Mouse (Mus musculus): ENCODE results near the gene Bcr. TPM values are rescaled to one million over a fixed set of nuclear protein-coding genes. Genes with fewer than 3 reads are reported as not detected.

Gene Bcr
- 26.5 and 31.1 TPM in 2 replicates for polyA plus RNA-seq (2014; fragmentation: Nextera tagmentation; extraction: Ambion mirVana)

- Histone ChIP-seq H3K9me3 (replicated peaks; ENCODE audit: control insufficient read depth, low read length) (no peaks in the 10 kb centered on the region), H3K27ac (ENCODE audit: low read depth, low read length) (peak within 1 kb of the TSS; percentile 43)
These were observed at the start of gene Bcr for GRCm38 (mm10) chr10:75060217-75060842. TSS of gene Bcr (plus strand) at chr10:75060592.

GRCm38 (mm10) chr10:75010704-75011103 is 49.7 kb upstream of the Bcr start:
- Histone ChIP-seq H3K4me2 (no peak overlapping the region), H3K9me3 (replicated peaks; ENCODE audit: control insufficient read depth, low read length) (no peaks in the 10 kb centered on the region), H3K27me3 (ENCODE audit: control insufficient read depth, insufficient read depth, low read length) (0 out of 2 replicates have a peak, but pooled peaks cover 3% of the 10 kb centered on the region), H3K4me1 (ENCODE audit: control insufficient read depth, insufficient read depth, low read length) (no peaks in the 10 kb centered on the region), H3K9ac (ENCODE audit: low read depth, low read length) (no peak overlapping the region), H3K4me3 (ENCODE audit: low read depth, low read length) (no peak overlapping the region), H3K36me3 (ENCODE audit: control insufficient read depth, insufficient read depth, low read length) (no peaks in the 10 kb centered on the region), H3K27ac (ENCODE audit: low read depth, low read length) (no peak overlapping the region)
- 87% methylated on average over 15 of the region's 15 CpGs for WGBS (ENCODE audit: insufficient replicate concordance)
- ATAC-seq (replicated peaks; ENCODE audit: insufficient number of reproducible peaks, low FRiP score, low TSS enrichment) = no peak

More at GRCm38 (mm10) chr10:75060217-75060842, at the start of gene Bcr:
- Histone ChIP-seq H3K36me3 (ENCODE audit: control insufficient read depth, insufficient read depth, low read length) (no peaks in the 10 kb centered on the region), H3K4me2 (peak within 1 kb of the TSS; percentile 90), H3K9ac (ENCODE audit: low read depth, low read length) (peak within 1 kb of the TSS; percentile 78), H3K27me3 (ENCODE audit: control insufficient read depth, insufficient read depth, low read length) (peaks cover 10% of the 10 kb centered on the region), H3K4me1 (ENCODE audit: control insufficient read depth, insufficient read depth, low read length) (peaks cover 35% of the 10 kb centered on the region), H3K4me3 (ENCODE audit: low read depth, low read length) (peak within 1 kb of the TSS; percentile 83)
- peak; percentile 75; the same call in 1 of the 2 replicates for ATAC-seq (replicated peaks; ENCODE audit: insufficient number of reproducible peaks, low FRiP score, low TSS enrichment)
- WGBS (ENCODE audit: insufficient replicate concordance) = under 1% methylated on average over 39 of the region's 73 CpGs

GRCm38 (mm10) chr10:75015465-75015864 is 44.9 kb upstream of the Bcr start:
- no peaks in the 10 kb centered on the region for H3K4me1 ChIP-seq (ENCODE audit: control insufficient read depth, insufficient read depth, low read length)
- no peak for ATAC-seq (replicated peaks; ENCODE audit: insufficient number of reproducible peaks, low FRiP score, low TSS enrichment)
- no peaks in the 10 kb centered on the region for H3K36me3 ChIP-seq (ENCODE audit: control insufficient read depth, insufficient read depth, low read length)
- H3K27me3 ChIP-seq (ENCODE audit: control insufficient read depth, insufficient read depth, low read length) = no peaks in the 10 kb centered on the region
- 61% methylated on average over 14 of the region's 14 CpGs for WGBS (ENCODE audit: insufficient replicate concordance)
- no peak overlapping the region for H3K4me2 ChIP-seq
- H3K9me3 ChIP-seq (replicated peaks; ENCODE audit: control insufficient read depth, low read length) = no peaks in the 10 kb centered on the region
- H3K9ac ChIP-seq (ENCODE audit: low read depth, low read length) = no peak overlapping the region
- no peak overlapping the region for H3K27ac ChIP-seq (ENCODE audit: low read depth, low read length)
- H3K4me3 ChIP-seq (ENCODE audit: low read depth, low read length) = no peak overlapping the region

- 90% methylated on average over 4 of the region's 4 CpGs for WGBS (ENCODE audit: insufficient replicate concordance)
- ATAC-seq (replicated peaks; ENCODE audit: insufficient number of reproducible peaks, low FRiP score, low TSS enrichment) = no peak
- H3K4me2 ChIP-seq = no peak overlapping the region
- H3K4me1 ChIP-seq (ENCODE audit: control insufficient read depth, insufficient read depth, low read length) = no peaks in the 10 kb centered on the region
- no peak overlapping the region for H3K27ac ChIP-seq (ENCODE audit: low read depth, low read length)
- H3K4me3 ChIP-seq (ENCODE audit: low read depth, low read length) = no peak overlapping the region
- H3K27me3 ChIP-seq (ENCODE audit: control insufficient read depth, insufficient read depth, low read length) = no peaks in the 10 kb centered on the region
- H3K9me3 ChIP-seq (replicated peaks; ENCODE audit: control insufficient read depth, low read length) = no peaks in the 10 kb centered on the region
- no peak overlapping the region for H3K9ac ChIP-seq (ENCODE audit: low read depth, low read length)
- no peaks in the 10 kb centered on the region for H3K36me3 ChIP-seq (ENCODE audit: control insufficient read depth, insufficient read depth, low read length)
These were observed 43.9 kb upstream of the Bcr start for GRCm38 (mm10) chr10:75016481-75016880.

- no peak overlapping the region for H3K4me3 ChIP-seq (ENCODE audit: low read depth, low read length)
- 46% methylated on average over 2 of the region's 2 CpGs for WGBS (ENCODE audit: insufficient replicate concordance)
- no peaks in the 10 kb centered on the region for H3K27me3 ChIP-seq (ENCODE audit: control insufficient read depth, insufficient read depth, low read length)
- no peak overlapping the region for H3K9ac ChIP-seq (ENCODE audit: low read depth, low read length)
- no peaks in the 10 kb centered on the region for H3K4me1 ChIP-seq (ENCODE audit: control insufficient read depth, insufficient read depth, low read length)
- no peak for ATAC-seq (replicated peaks; ENCODE audit: insufficient number of reproducible peaks, low FRiP score, low TSS enrichment)
- no peaks in the 10 kb centered on the region for H3K36me3 ChIP-seq (ENCODE audit: control insufficient read depth, insufficient read depth, low read length)
- no peak overlapping the region for H3K4me2 ChIP-seq
- no peak overlapping the region for H3K27ac ChIP-seq (ENCODE audit: low read depth, low read length)
- H3K9me3 ChIP-seq (replicated peaks; ENCODE audit: control insufficient read depth, low read length) = no peaks in the 10 kb centered on the region
These were observed 40.1 kb upstream of the Bcr start for GRCm38 (mm10) chr10:75020271-75020670.

DNA sequence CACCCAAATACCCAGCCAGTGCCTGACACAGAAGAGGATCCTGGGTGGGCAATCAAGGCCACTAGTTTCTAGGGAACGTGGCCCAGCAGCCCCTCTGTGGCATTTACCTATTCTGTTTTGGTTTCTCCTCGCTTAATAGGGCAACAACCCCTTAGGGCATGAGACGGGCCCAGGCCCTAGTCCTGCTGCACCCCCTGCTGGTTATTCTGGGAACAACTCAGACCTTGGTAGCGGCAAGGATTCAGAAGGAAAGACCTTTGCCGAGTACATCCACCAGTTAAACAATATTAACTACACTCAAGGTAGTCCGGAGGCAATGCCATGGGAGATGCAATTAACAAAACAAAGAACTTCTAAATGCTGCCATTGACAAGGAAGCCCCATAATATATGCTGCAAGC is 39.3 kb upstream of the Bcr start:
- 13% methylated on average over 6 of the region's 6 CpGs for WGBS (ENCODE audit: insufficient replicate concordance)
- H3K27ac ChIP-seq (ENCODE audit: low read depth, low read length) = no peak overlapping the region
- no peaks in the 10 kb centered on the region for H3K27me3 ChIP-seq (ENCODE audit: control insufficient read depth, insufficient read depth, low read length)
- H3K36me3 ChIP-seq (ENCODE audit: control insufficient read depth, insufficient read depth, low read length) = no peaks in the 10 kb centered on the region
- no peak overlapping the region for H3K4me2 ChIP-seq
- H3K4me1 ChIP-seq (ENCODE audit: control insufficient read depth, insufficient read depth, low read length) = no peaks in the 10 kb centered on the region
- H3K9me3 ChIP-seq (replicated peaks; ENCODE audit: control insufficient read depth, low read length) = no peaks in the 10 kb centered on the region
- no peak overlapping the region for H3K4me3 ChIP-seq (ENCODE audit: low read depth, low read length)
- no peak overlapping the region for H3K9ac ChIP-seq (ENCODE audit: low read depth, low read length)
- no peak for ATAC-seq (replicated peaks; ENCODE audit: insufficient number of reproducible peaks, low FRiP score, low TSS enrichment)

GRCm38 (mm10) chr10:75026491-75026890 is 33.9 kb upstream of the Bcr start:
- 70% methylated on average over 8 of the region's 8 CpGs for WGBS (ENCODE audit: insufficient replicate concordance)
- H3K9me3 ChIP-seq (replicated peaks; ENCODE audit: control insufficient read depth, low read length) = no peaks in the 10 kb centered on the region
- no peak overlapping the region for H3K4me2 ChIP-seq
- no peak for ATAC-seq (replicated peaks; ENCODE audit: insufficient number of reproducible peaks, low FRiP score, low TSS enrichment)
- H3K36me3 ChIP-seq (ENCODE audit: control insufficient read depth, insufficient read depth, low read length) = no peaks in the 10 kb centered on the region
- H3K9ac ChIP-seq (ENCODE audit: low read depth, low read length) = no peak overlapping the region
- H3K27ac ChIP-seq (ENCODE audit: low read depth, low read length) = no peak overlapping the region
- no peak overlapping the region for H3K4me3 ChIP-seq (ENCODE audit: low read depth, low read length)
- no peaks in the 10 kb centered on the region for H3K27me3 ChIP-seq (ENCODE audit: control insufficient read depth, insufficient read depth, low read length)
- H3K4me1 ChIP-seq (ENCODE audit: control insufficient read depth, insufficient read depth, low read length) = no peaks in the 10 kb centered on the region

DNA sequence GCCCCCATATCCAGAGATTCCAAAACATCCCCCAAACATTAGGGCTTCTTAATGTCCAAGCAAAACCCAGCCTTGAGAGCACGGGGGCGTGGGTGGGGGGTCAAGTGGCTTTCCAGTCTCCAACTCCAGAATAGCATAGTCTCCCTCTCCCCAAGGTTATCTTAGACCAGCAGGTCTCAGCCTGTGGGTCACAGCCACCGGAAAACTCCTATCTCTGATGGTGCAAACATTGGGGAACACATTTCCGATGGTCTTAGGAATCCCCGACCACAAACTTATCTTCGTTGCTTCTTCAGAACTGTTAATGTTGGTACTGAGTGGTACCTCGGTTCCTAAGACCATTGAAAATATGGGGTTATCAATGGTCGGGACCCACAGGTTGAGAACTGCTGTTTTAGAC is 31.6 kb upstream of the Bcr start:
- H3K4me2 ChIP-seq = no peak overlapping the region
- no peak for ATAC-seq (replicated peaks; ENCODE audit: insufficient number of reproducible peaks, low FRiP score, low TSS enrichment)
- H3K9me3 ChIP-seq (replicated peaks; ENCODE audit: control insufficient read depth, low read length) = no peaks in the 10 kb centered on the region
- no peaks in the 10 kb centered on the region for H3K36me3 ChIP-seq (ENCODE audit: control insufficient read depth, insufficient read depth, low read length)
- H3K9ac ChIP-seq (ENCODE audit: low read depth, low read length) = no peak overlapping the region
- no peak overlapping the region for H3K27ac ChIP-seq (ENCODE audit: low read depth, low read length)
- H3K4me3 ChIP-seq (ENCODE audit: low read depth, low read length) = no peak overlapping the region
- no peaks in the 10 kb centered on the region for H3K4me1 ChIP-seq (ENCODE audit: control insufficient read depth, insufficient read depth, low read length)
- 74% methylated on average over 8 of the region's 8 CpGs for WGBS (ENCODE audit: insufficient replicate concordance)
- no peaks in the 10 kb centered on the region for H3K27me3 ChIP-seq (ENCODE audit: control insufficient read depth, insufficient read depth, low read length)

DNA sequence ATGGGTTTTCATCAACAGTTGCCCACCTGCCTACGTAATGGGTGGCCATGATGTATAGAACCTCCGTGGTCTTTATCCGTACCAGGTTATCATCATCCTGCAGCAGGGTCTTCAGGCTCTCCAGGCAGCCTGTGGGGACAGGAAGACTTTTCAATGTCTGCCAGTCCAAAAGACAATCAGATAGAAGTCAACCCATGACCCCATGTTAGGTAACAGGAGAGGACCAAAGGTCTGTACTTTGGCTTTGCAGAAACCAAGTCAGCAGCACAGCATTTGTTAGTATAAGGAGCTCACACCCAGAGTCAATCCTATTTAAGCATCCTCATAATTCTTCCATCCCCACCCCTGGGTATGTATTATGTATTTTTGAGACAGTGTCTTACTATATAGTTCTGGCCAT is 30.7 kb upstream of the Bcr start:
- 69% methylated on average over 3 of the region's 3 CpGs for WGBS (ENCODE audit: insufficient replicate concordance)
- no peak overlapping the region for H3K27ac ChIP-seq (ENCODE audit: low read depth, low read length)
- no peak overlapping the region for H3K4me3 ChIP-seq (ENCODE audit: low read depth, low read length)
- no peaks in the 10 kb centered on the region for H3K4me1 ChIP-seq (ENCODE audit: control insufficient read depth, insufficient read depth, low read length)
- no peak for ATAC-seq (replicated peaks; ENCODE audit: insufficient number of reproducible peaks, low FRiP score, low TSS enrichment)
- no peaks in the 10 kb centered on the region for H3K9me3 ChIP-seq (replicated peaks; ENCODE audit: control insufficient read depth, low read length)
- H3K36me3 ChIP-seq (ENCODE audit: control insufficient read depth, insufficient read depth, low read length) = no peaks in the 10 kb centered on the region
- no peak overlapping the region for H3K9ac ChIP-seq (ENCODE audit: low read depth, low read length)
- H3K4me2 ChIP-seq = no peak overlapping the region
- H3K27me3 ChIP-seq (ENCODE audit: control insufficient read depth, insufficient read depth, low read length) = no peaks in the 10 kb centered on the region
